Mouse (Mus musculus) lung, postnatal 0 days (tissue): ENCODE data around the gene Kera.

Source experiments
- CTCF ChIP-seq: IDR thresholded peaks from 2 replicates; pipeline ENCODE4 v1.5.1; 2016; ENCODE audit warnings: antibody characterized with exemption, mild to moderate bottlenecking
- EP300 ChIP-seq: IDR thresholded peaks from 2 replicates; pipeline ENCODE4 v1.6.1; 2016; ENCODE audit warnings: antibody characterized with exemption, mild to moderate bottlenecking, control low read depth

DNA sequence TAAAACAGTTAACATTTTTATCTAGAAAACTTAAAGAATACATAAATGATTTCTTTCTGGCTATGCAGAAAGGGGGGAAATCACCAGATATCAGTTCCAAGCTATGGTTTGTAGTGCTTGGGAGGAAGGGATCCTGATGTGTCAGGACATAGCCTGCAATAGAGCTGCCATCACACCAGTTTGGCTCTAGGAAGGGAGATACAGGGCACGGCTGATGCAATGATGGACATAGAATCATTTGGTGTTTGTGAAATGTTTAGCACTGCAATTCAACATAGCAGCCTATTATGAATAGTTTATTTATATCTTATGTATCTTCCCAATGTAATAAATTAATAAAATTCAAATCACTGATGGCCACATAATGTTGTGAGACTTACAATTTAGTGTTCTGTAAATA lies 15.6 kb downstream of the Kera start:
- TF ChIP-seq CTCF (no peak), EP300 (no peak)
